Mouse (Mus musculus) thymus, postnatal 25 days (tissue): ENCODE results near the gene Atg10.
"Not testable (repeated sequence)": the region's sequence is repeated elsewhere in the genome, so short reads cannot be mapped to it uniquely, and the experiment has no call there.

Source experiments
- DNase-seq: peaks from one replicate; pipeline ENCODE4 v3.0.0; 2022

The Atg10 gene

GRCm38 (mm10) chr13:91223587-91224437 is at the start of gene Atg10:
Atg10 (minus strand) TSS chr13:91223968.
- DNase-seq, result peak; percentile 95

- no peak for DNase-seq
Observed at GRCm38 (mm10) chr13:91252406-91252805, 28.6 kb upstream of the Atg10 start.

GRCm38 (mm10) chr13:91251636-91252035 is 27.9 kb upstream of the Atg10 start:
- DNase-seq, result no peak

GRCm38 (mm10) chr13:91250050-91250449 is 26.3 kb upstream of the Atg10 start:
- DNase-seq, result not testable (repeated sequence)

- no peak for DNase-seq
Observed at GRCm38 (mm10) chr13:91246472-91246871, 22.7 kb upstream of the Atg10 start.

GRCm38 (mm10) chr13:91237976-91238375 is 14.2 kb upstream of the Atg10 start:
- no peak for DNase-seq

GRCm38 (mm10) chr13:91236884-91237283 is 13.1 kb upstream of the Atg10 start:
- no peak for DNase-seq

- DNase-seq, result no peak
Observed at GRCm38 (mm10) chr13:91224438-91224814, 658 bp upstream of the Atg10 start.

- DNase-seq, result peak; percentile 9
Observed at GRCm38 (mm10) chr13:91223063-91223462, 705 bp downstream of the Atg10 start.

- DNase-seq, result no peak
Observed at GRCm38 (mm10) chr13:91221696-91222095, 2.1 kb downstream of the Atg10 start.

- no peak for DNase-seq
Observed at GRCm38 (mm10) chr13:91217691-91218090, 6.1 kb downstream of the Atg10 start.

- no peak for DNase-seq
Observed at GRCm38 (mm10) chr13:91216656-91217205, 7.0 kb downstream of the Atg10 start.

GRCm38 (mm10) chr13:91212958-91213357 is 10.8 kb downstream of the Atg10 start:
- no peak for DNase-seq

GRCm38 (mm10) chr13:91206237-91206636 is 17.5 kb downstream of the Atg10 start:
- no peak for DNase-seq

- DNase-seq, result no peak
Observed at GRCm38 (mm10) chr13:91202564-91202963, 21.2 kb downstream of the Atg10 start.

- no peak for DNase-seq
Observed at GRCm38 (mm10) chr13:91187378-91188234, 36.2 kb downstream of the Atg10 start.

- DNase-seq, result no peak
Observed at GRCm38 (mm10) chr13:91185248-91185867, 38.4 kb downstream of the Atg10 start.

- DNase-seq, result no peak
Observed at GRCm38 (mm10) chr13:91184226-91184625, 39.5 kb downstream of the Atg10 start.

GRCm38 (mm10) chr13:91180364-91180763 is 43.4 kb downstream of the Atg10 start:
- DNase-seq, result no peak

- no peak for DNase-seq
Observed at GRCm38 (mm10) chr13:91179174-91179899, 44.4 kb downstream of the Atg10 start.

GRCm38 (mm10) chr13:91178428-91179160 is 45.2 kb downstream of the Atg10 start:
- no peak for DNase-seq

- no peak for DNase-seq
Observed at GRCm38 (mm10) chr13:91175347-91175746, 48.4 kb downstream of the Atg10 start.
